Mouse (Mus musculus) intestine, embryonic 14.5 days (tissue): ENCODE results near the gene Gckr. TPM values are rescaled to one million over a fixed set of nuclear protein-coding genes. Genes with fewer than 3 reads are reported as not detected.
A peak's percentile ranks its signal among the peaks of the same experiment; 100 is the strongest.

Experiments
- ATAC-seq: fragments of 200-750 bp; cut with Nextera tagmentation; replicated peaks from 2 replicates; pipeline ENCODE4 v1.8.0; 2017; ENCODE audit warnings: low read depth, moderate number of reproducible peaks, moderate TSS enrichment, moderate library complexity; ENCODE audit not compliant: low FRiP score, low TSS enrichment
- DNase-seq: peaks from one replicate; pipeline ENCODE4 v3.0.0-alpha.2; 2018; ENCODE audit warnings: low spot score
- H3K27ac ChIP-seq: fragments of 300-500 bp; sonication (generic); 2 replicates; pipeline ENCODE4 v1.5.1; 2014; ENCODE audit warnings: low read depth, mild to moderate bottlenecking, control low read depth
- H3K27me3 ChIP-seq: fragments of 300-500 bp; sonication (generic); replicated peaks from 2 replicates; pipeline ENCODE4 v1.6.1; 2014; ENCODE audit warnings: low read length, control low read depth; ENCODE audit not compliant: control insufficient read depth, insufficient read depth
- H3K36me3 ChIP-seq: fragments of 300-500 bp; sonication (generic); 2 replicates; pipeline ENCODE4 v1.6.1; 2014; ENCODE audit warnings: low read length, control low read depth; ENCODE audit not compliant: control insufficient read depth, insufficient read depth
- H3K4me1 ChIP-seq: fragments of 300-500 bp; sonication (generic); replicated peaks from 2 replicates; pipeline ENCODE4 v1.6.1; 2014; ENCODE audit warnings: low read length, control low read depth, mixed read lengths; ENCODE audit not compliant: control insufficient read depth, insufficient read depth
- H3K4me2 ChIP-seq: fragments of 300-500 bp; sonication (generic); 2 replicates; pipeline ENCODE4 v1.6.1; 2014; ENCODE audit warnings: low read length
- H3K4me3 ChIP-seq: fragments of 300-500 bp; sonication (generic); 2 replicates; pipeline ENCODE4 v1.5.1; 2014; ENCODE audit warnings: low read depth, low read length, control low read depth, mixed read lengths
- H3K9ac ChIP-seq: fragments of 300-500 bp; sonication (generic); 2 replicates; pipeline ENCODE4 v1.6.1; 2014; ENCODE audit warnings: mild to moderate bottlenecking, low read length
- H3K9me3 ChIP-seq: fragments of 300-500 bp; sonication (generic); 2 replicates; pipeline ENCODE4 v1.6.1; 2016; ENCODE audit warnings: low read length, control low read depth; ENCODE audit not compliant: control insufficient read depth
- WGBS: fragments of 180-500 bp; shearing (Covaris S2); extraction: QIAGEN DNeasy Blood & Tissue Kit; methylation state at CpG from one replicate; pipeline ENCODE4 v1.1.7; 2014; 5-methylcytosine and 5-hydroxymethylcytosine counted together
- polyA plus RNA-seq: library from polyadenylated mRNA; unstranded; fragments of >200 nt; fragmentation: Nextera tagmentation; extraction: Ambion mirVana; gene quantifications from 2 replicates; pipeline ENCODE4 v1.2.1, GENCODE M21; 2014

Gckr gene
- polyA plus RNA-seq, 1 experiment from 2014 or later: 0.60 TPM

- Histone ChIP-seq H3K4me3 (no peak overlapping the region), H3K9ac (peak overlapping the region; percentile 58; the same call in 1 of the 2 replicates)
- WGBS: 71% methylated on average over 3 of the region's 3 CpGs
These were observed 7.5 kb upstream of the Gckr start for GRCm38 (mm10) chr5:31289626-31290230.

GRCm38 (mm10) chr5:31290521-31291360 lies 6.5 kb upstream of the Gckr start, which contains the start of gene Ift172:
Ift172 (minus strand) TSS chr5:31291116.
- peak; percentile 90 for ATAC-seq
- H3K4me2 ChIP-seq: peak within 1 kb of the TSS; percentile 86
- no peaks in the 10 kb centered on the region for H3K9me3 ChIP-seq
- H3K4me1 ChIP-seq: peaks cover 18% of the 10 kb centered on the region
- WGBS: 2% methylated on average over 45 of the region's 45 CpGs
- peak within 1 kb of the TSS; percentile 66 for H3K4me3 ChIP-seq
- peak; percentile 94 for DNase-seq
- H3K9ac ChIP-seq: peak within 1 kb of the TSS; percentile 58
- H3K27ac ChIP-seq: peak within 1 kb of the TSS; percentile 87
- peaks cover 34% of the 10 kb centered on the region for H3K36me3 ChIP-seq
- H3K27me3 ChIP-seq: no peaks in the 10 kb centered on the region

More at GRCm38 (mm10) chr5:31289626-31290230, 7.5 kb upstream of the Gckr start:
- Histone ChIP-seq H3K27me3 (no peaks in the 10 kb centered on the region), H3K36me3 (peaks cover 44% of the 10 kb centered on the region), H3K4me2 (peak overlapping the region; percentile 86), H3K4me1 (peaks cover 13% of the 10 kb centered on the region), H3K27ac (no peak overlapping the region), H3K9me3 (no peaks in the 10 kb centered on the region)
- ATAC-seq (no peak), DNase-seq (no peak)

GRCm38 (mm10) chr5:31291361-31291688 lies 5.9 kb upstream of the Gckr start:
- peak overlapping the region; percentile 66 for H3K4me3 ChIP-seq
- peak overlapping the region; percentile 50 for H3K9ac ChIP-seq
- H3K4me2 ChIP-seq: peak overlapping the region; percentile 86
- peak overlapping the region; percentile 87 for H3K27ac ChIP-seq
- H3K36me3 ChIP-seq: peaks cover 28% of the 10 kb centered on the region
- H3K4me1 ChIP-seq: peaks cover 18% of the 10 kb centered on the region
- no peaks in the 10 kb centered on the region for H3K27me3 ChIP-seq
- WGBS: 4% methylated on average over 9 of the region's 9 CpGs
- DNase-seq (no peak), ATAC-seq (no peak)
- no peaks in the 10 kb centered on the region for H3K9me3 ChIP-seq

- Histone ChIP-seq H3K36me3 (peaks cover 25% of the 10 kb centered on the region), H3K4me1 (peaks cover 14% of the 10 kb centered on the region), H3K9me3 (no peaks in the 10 kb centered on the region), H3K9ac (peak overlapping the region; percentile 84), H3K4me2 (peak overlapping the region; percentile 91), H3K27me3 (no peaks in the 10 kb centered on the region), H3K4me3 (peak overlapping the region; percentile 90), H3K27ac (0 out of 2 replicates have a peak overlapping the region, but pooled peaks have one; percentile 33)
- ATAC-seq (peak; percentile 46; the same call in 1 of the 2 replicates), DNase-seq (peak; percentile 64)
- WGBS: 5% methylated on average over 25 of the region's 29 CpGs
These were observed 2.2 kb upstream of the Gckr start for GRCm38 (mm10) chr5:31294964-31295605.

- Histone ChIP-seq H3K27ac (0 out of 2 replicates have a peak within 1 kb of the TSS, but pooled peaks have one; percentile 43), H3K36me3 (peaks cover 25% of the 10 kb centered on the region), H3K9ac (peak within 1 kb of the TSS; percentile 84), H3K27me3 (no peaks in the 10 kb centered on the region), H3K4me3 (peak within 1 kb of the TSS; percentile 90), H3K4me2 (peak within 1 kb of the TSS; percentile 91), H3K4me1 (peaks cover 12% of the 10 kb centered on the region), H3K9me3 (no peaks in the 10 kb centered on the region)
- under 1% methylated on average over 27 of the region's 46 CpGs for WGBS
- DNase-seq (peak; percentile 80), ATAC-seq (peak; percentile 61)
These were observed 1.6 kb upstream of the Gckr start, which contains the start of gene Fndc4 for GRCm38 (mm10) chr5:31295606-31296141. Fndc4 (minus strand) TSS chr5:31296080.

- ATAC-seq: no peak
These were observed 738 bp downstream of the Gckr start for GRCm38 (mm10) chr5:31297981-31298380.

GRCm38 (mm10) chr5:31298486-31298885 lies 1.2 kb downstream of the Gckr start:
- no peak for ATAC-seq
- WGBS: 45% methylated on average over 2 of the region's 2 CpGs
- H3K4me3 ChIP-seq: no peak overlapping the region
- H3K9ac ChIP-seq: no peak overlapping the region
- H3K4me1 ChIP-seq: peaks cover 9% of the 10 kb centered on the region
- H3K36me3 ChIP-seq: peaks cover 12% of the 10 kb centered on the region
- H3K27ac ChIP-seq: no peak overlapping the region
- no peak overlapping the region for H3K4me2 ChIP-seq
- H3K9me3 ChIP-seq: no peaks in the 10 kb centered on the region
- DNase-seq: no peak
- no peaks in the 10 kb centered on the region for H3K27me3 ChIP-seq

More at GRCm38 (mm10) chr5:31297981-31298380, 738 bp downstream of the Gckr start:
- peaks cover 17% of the 10 kb centered on the region for H3K36me3 ChIP-seq
- H3K4me1 ChIP-seq: peaks cover 9% of the 10 kb centered on the region
- no peak overlapping the region for H3K27ac ChIP-seq
- H3K9ac ChIP-seq: no peak overlapping the region
- H3K4me3 ChIP-seq: no peak overlapping the region
- no peaks in the 10 kb centered on the region for H3K27me3 ChIP-seq
- 71% methylated on average over 3 of the region's 3 CpGs for WGBS
- no peaks in the 10 kb centered on the region for H3K9me3 ChIP-seq
- no peak for DNase-seq
- no peak overlapping the region for H3K4me2 ChIP-seq

GRCm38 (mm10) chr5:31301866-31302265 lies 4.6 kb downstream of the Gckr start:
- Histone ChIP-seq H3K4me1 (no peaks in the 10 kb centered on the region), H3K36me3 (no peaks in the 10 kb centered on the region), H3K4me2 (no peak overlapping the region), H3K27me3 (no peaks in the 10 kb centered on the region), H3K9me3 (no peaks in the 10 kb centered on the region), H3K4me3 (no peak overlapping the region), H3K9ac (no peak overlapping the region), H3K27ac (no peak overlapping the region)
- no peak for ATAC-seq
- DNase-seq: no peak
- WGBS: 70% methylated on average over 8 of the region's 8 CpGs
